Comparison of ENCODE assay signal across 23 mouse cellular contexts in the genomic region with DNA sequence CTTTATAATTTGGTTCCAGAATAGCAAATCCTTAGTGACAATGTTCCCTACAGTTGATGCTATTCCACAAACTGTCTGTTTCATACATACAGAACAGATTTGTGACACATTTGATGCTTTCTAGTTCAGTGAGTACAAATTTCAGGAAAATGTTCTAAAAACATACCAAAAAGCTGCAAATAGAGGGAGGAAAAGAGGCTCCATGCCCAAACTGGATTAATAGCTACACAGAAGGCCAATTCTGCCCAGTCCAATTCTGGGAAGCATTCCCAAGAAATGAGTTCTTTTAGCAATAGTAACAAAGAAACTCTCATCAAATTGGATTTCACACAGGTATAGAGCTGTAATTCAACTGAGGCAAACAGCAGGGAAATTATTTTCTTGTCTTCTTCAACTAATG.
"Had no signal": no experiment of that assay in that cellular context is flagged by ENCODE, and none has a peak within 500 bp of the region (broad histone marks: within the 10 kb centered on the region; RNA-seq: fewer than 3 reads in every experiment).

No protein-coding gene starts in this region.

- ATAC-seq: liver, embryonic 12.5 days; midbrain, embryonic 13.5 days; midbrain, embryonic 16.5 days had no signal

- H3K36me3 ChIP-seq: limb, embryonic 10.5 days; limb, embryonic 13.5 days; liver, embryonic 12.5 days; liver, embryonic 15.5 days; lung, embryonic 15.5 days; midbrain, embryonic 10.5 days; midbrain, embryonic 13.5 days; neural tube, embryonic 13.5 days; stomach, embryonic 15.5 days had no signal

- DNase-seq: kidney, postnatal 14 days; kidney, postnatal 4 days; liver; lung, adult 18-20 months; lung, postnatal 10 days; lung, postnatal 36 days; retina, postnatal 1 day; right cerebral cortex, postnatal 25 days; spleen, adult 18-20 months; thymus, adult 18-20 months; thymus, postnatal 36 days had no signal

- H3K4me3 ChIP-seq: limb, embryonic 10.5 days; limb, embryonic 13.5 days; liver, embryonic 12.5 days; liver, embryonic 15.5 days; lung, embryonic 15.5 days; megakaryocyte, embryonic 14.5 days; midbrain, embryonic 10.5 days; midbrain, embryonic 13.5 days; myocyte; neural tube, embryonic 13.5 days; stomach, embryonic 15.5 days had no signal

- H3K4me2 ChIP-seq: limb, embryonic 13.5 days; liver, embryonic 12.5 days; liver, embryonic 15.5 days; lung, embryonic 15.5 days; midbrain, embryonic 13.5 days; neural tube, embryonic 13.5 days; stomach, embryonic 15.5 days had no signal

- H3K27ac ChIP-seq: limb, embryonic 10.5 days; limb, embryonic 13.5 days; liver, embryonic 12.5 days; liver, embryonic 15.5 days; lung, embryonic 15.5 days; midbrain, embryonic 10.5 days; midbrain, embryonic 13.5 days; neural tube, embryonic 13.5 days; stomach, embryonic 15.5 days had no signal

- H3K27me3 ChIP-seq: limb, embryonic 13.5 days; liver, embryonic 12.5 days; liver, embryonic 15.5 days; lung, embryonic 15.5 days; megakaryocyte, embryonic 14.5 days; midbrain, embryonic 13.5 days; neural tube, embryonic 13.5 days; stomach, embryonic 15.5 days had no signal

- H3K9me3 ChIP-seq: limb, embryonic 10.5 days; limb, embryonic 13.5 days; liver, embryonic 12.5 days; liver, embryonic 15.5 days; lung, embryonic 15.5 days; megakaryocyte, embryonic 14.5 days; midbrain, embryonic 10.5 days; midbrain, embryonic 13.5 days; neural tube, embryonic 13.5 days; stomach, embryonic 15.5 days had no signal

- H3K9ac ChIP-seq: limb, embryonic 13.5 days; liver, embryonic 12.5 days; liver, embryonic 15.5 days; lung, embryonic 15.5 days; midbrain, embryonic 13.5 days; neural tube, embryonic 13.5 days; stomach, embryonic 15.5 days had no signal

- H3K4me1 ChIP-seq: limb, embryonic 10.5 days; limb, embryonic 13.5 days; liver, embryonic 12.5 days; liver, embryonic 15.5 days; lung, embryonic 15.5 days; megakaryocyte, embryonic 14.5 days; midbrain, embryonic 10.5 days; midbrain, embryonic 13.5 days; neural tube, embryonic 13.5 days; stomach, embryonic 15.5 days had no signal
